Mouse (Mus musculus): Measurements from ENCODE around the gene Loxl4. TPM values are rescaled to one million over a fixed set of nuclear protein-coding genes. Genes with fewer than 3 reads are reported as not detected.

Gene Loxl4
- polyA plus RNA-seq, 1 experiment = 0.89 TPM

DNA sequence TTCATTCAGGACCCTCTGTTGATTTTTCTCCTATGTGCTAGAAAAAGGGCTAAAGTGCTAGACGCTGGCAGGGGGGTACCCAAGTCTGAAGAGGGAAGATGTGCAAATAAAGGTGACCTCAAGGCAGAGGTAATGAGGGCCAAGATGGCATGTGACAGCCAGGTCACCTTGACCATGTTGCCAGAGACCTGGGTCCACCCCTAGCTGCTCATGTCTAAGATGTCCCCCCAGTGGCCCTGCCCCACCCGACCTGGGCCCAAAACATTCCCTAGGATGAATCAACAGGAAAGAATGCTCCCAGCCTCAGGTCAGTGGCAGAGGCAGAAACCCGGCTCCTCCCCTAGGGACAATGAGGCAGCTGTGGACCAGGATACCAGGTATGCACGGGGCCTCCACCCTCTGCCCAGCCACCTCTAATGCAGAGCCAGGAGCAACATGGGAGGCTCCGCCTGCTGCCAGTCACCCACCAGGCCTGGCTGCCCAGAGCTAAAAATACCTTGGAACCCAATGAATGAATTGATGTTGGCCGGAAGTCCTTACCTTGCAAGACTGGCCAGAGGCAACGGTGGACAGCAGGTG is 1.1 kb upstream of the Loxl4 start:
- H3K4me3 ChIP-seq (ENCODE audit: control insufficient read depth, insufficient read depth, low read length) = no peak overlapping the region
- 77% methylated on average over 7 of the region's 7 CpGs for WGBS
- H3K36me3 ChIP-seq (ENCODE audit: control insufficient read depth, insufficient read depth, low read length) = no peaks in the 10 kb centered on the region
- no peak for TF ChIP-seq CTCF (IDR thresholded peaks at IDR 0.05; ENCODE audit: borderline replicate concordance, control insufficient read depth, extremely low read depth, insufficient read depth, low read length, poor library complexity)
- TF ChIP-seq POLR2A (IDR thresholded peaks at IDR 0.05; ENCODE audit: control insufficient read depth, extremely low read depth, insufficient read depth, low read length, poor library complexity) = no peak
- H3K27me3 ChIP-seq (ENCODE audit: control insufficient read depth, insufficient read depth, low read length) = peaks cover 3% of the 10 kb centered on the region; the same call in 1 of the 2 replicates
- H3K27ac ChIP-seq (ENCODE audit: control insufficient read depth, insufficient read depth, low read length) = no peak overlapping the region
- no peaks in the 10 kb centered on the region for H3K4me1 ChIP-seq (replicated peaks; ENCODE audit: control insufficient read depth, insufficient read depth, low read length)
- no peak for DNase-seq

DNA sequence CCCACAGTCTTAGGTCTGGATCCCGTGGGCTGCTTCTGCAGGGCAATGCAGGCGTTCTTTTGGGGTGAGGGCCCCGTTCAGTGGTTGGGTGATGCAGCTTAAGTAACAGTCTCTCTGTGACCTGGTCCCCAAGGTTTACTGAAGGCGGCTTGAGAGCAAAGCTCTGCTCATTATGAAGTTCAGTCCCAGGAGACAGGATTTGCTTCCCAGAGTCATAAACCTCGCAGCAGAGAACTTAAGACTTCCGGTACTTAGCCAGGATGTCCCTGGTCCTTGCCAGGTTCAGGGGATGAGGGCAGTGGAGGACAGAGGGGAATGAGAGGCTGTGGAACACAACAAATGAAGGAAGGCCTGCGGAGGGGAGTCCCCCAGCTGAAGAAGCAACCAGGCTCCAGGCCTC is 503 bp upstream of the Loxl4 start:
- H3K36me3 ChIP-seq (ENCODE audit: control insufficient read depth, insufficient read depth, low read length) = no peaks in the 10 kb centered on the region
- TF ChIP-seq CTCF (IDR thresholded peaks at IDR 0.05; ENCODE audit: borderline replicate concordance, control insufficient read depth, extremely low read depth, insufficient read depth, low read length, poor library complexity) (no peak), POLR2A (IDR thresholded peaks at IDR 0.05; ENCODE audit: control insufficient read depth, extremely low read depth, insufficient read depth, low read length, poor library complexity) (no peak)
- H3K4me3 ChIP-seq (ENCODE audit: control insufficient read depth, insufficient read depth, low read length) = no peak overlapping the region
- H3K27me3 ChIP-seq (ENCODE audit: control insufficient read depth, insufficient read depth, low read length) = peaks cover 3% of the 10 kb centered on the region; the same call in 1 of the 2 replicates
- no peak for DNase-seq
- no peak overlapping the region for H3K27ac ChIP-seq (ENCODE audit: control insufficient read depth, insufficient read depth, low read length)
- H3K4me1 ChIP-seq (replicated peaks; ENCODE audit: control insufficient read depth, insufficient read depth, low read length) = no peaks in the 10 kb centered on the region
- WGBS = 24% methylated on average over 7 of the region's 7 CpGs

DNA sequence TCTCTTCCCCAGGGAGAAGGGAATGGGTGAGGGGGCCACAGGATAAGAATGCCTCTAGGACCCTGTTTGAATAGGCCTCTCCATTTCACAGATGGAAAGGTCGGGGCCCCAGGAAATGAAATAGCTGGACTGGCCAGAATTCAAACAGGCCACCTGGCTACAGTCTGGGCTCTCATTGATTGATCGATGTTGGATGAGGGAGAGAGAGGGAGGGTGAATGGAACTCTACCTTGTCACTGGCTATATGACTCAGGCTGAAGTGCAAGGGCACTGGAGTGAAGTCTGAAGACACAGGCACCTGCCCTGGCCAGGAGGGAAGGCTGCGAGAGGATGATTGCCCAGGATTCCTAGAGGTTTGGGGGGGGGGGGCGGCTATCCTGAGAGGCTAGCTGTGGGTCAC is 867 bp downstream of the Loxl4 start:
- DNase-seq = no peak
- Histone ChIP-seq H3K4me3 (ENCODE audit: control insufficient read depth, insufficient read depth, low read length) (no peak overlapping the region), H3K27me3 (ENCODE audit: control insufficient read depth, insufficient read depth, low read length) (peaks cover 3% of the 10 kb centered on the region; the same call in 1 of the 2 replicates), H3K27ac (ENCODE audit: control insufficient read depth, insufficient read depth, low read length) (no peak overlapping the region), H3K36me3 (ENCODE audit: control insufficient read depth, insufficient read depth, low read length) (no peaks in the 10 kb centered on the region), H3K4me1 (replicated peaks; ENCODE audit: control insufficient read depth, insufficient read depth, low read length) (no peaks in the 10 kb centered on the region)
- WGBS = 74% methylated on average over 4 of the region's 4 CpGs
- no peak for TF ChIP-seq POLR2A (IDR thresholded peaks at IDR 0.05; ENCODE audit: control insufficient read depth, extremely low read depth, insufficient read depth, low read length, poor library complexity)
- TF ChIP-seq CTCF (IDR thresholded peaks at IDR 0.05; ENCODE audit: borderline replicate concordance, control insufficient read depth, extremely low read depth, insufficient read depth, low read length, poor library complexity) = no peak

DNA sequence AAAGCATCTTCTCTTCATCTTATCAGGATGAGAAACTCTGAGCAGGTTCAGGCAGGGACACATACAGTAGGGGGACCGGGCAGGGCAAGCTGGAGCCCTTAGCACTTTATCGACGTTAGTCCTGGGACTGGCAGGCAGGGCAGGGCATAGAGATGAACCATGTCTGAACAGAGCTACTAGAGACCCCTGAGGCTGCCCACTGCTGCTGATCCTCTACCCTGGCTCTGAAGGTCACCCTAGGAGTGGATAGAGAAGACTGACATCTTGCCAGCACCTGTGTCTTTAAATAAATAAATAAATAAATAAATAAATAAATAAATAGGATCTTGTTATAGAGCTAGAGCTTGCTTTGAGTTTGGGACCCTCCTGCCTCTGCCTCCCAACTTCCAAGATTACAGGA is 2.9 kb downstream of the Loxl4 start:
- no peak for TF ChIP-seq POLR2A (IDR thresholded peaks at IDR 0.05; ENCODE audit: control insufficient read depth, extremely low read depth, insufficient read depth, low read length, poor library complexity)
- TF ChIP-seq CTCF (IDR thresholded peaks at IDR 0.05; ENCODE audit: borderline replicate concordance, control insufficient read depth, extremely low read depth, insufficient read depth, low read length, poor library complexity) = no peak
- WGBS = 90% methylated on average over 3 of the region's 3 CpGs
- peaks cover 3% of the 10 kb centered on the region; the same call in 1 of the 2 replicates for H3K27me3 ChIP-seq (ENCODE audit: control insufficient read depth, insufficient read depth, low read length)

DNA sequence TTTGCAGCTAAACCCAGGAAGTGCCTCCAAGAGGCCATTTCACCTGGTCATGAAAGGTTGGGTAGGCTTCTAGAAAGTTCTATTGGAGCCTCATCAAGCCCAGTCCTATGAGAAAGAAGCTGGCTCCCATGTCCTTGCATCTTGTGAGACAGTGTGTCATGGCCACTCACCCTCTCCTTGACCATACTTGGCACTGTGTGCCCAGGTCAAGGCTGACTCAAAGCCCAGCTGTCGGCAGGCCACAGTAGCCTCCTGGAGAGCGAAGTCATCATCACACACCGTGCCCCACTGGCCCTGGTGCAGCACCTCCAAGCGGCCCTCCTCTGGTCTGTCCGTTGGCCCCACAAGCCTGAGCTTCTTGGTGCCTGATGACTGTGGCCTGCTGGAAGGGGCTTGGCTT is 4.5 kb downstream of the Loxl4 start:
- Histone ChIP-seq H3K4me3 (ENCODE audit: control insufficient read depth, insufficient read depth, low read length) (no peak overlapping the region), H3K27me3 (ENCODE audit: control insufficient read depth, insufficient read depth, low read length) (peaks cover 3% of the 10 kb centered on the region; the same call in 1 of the 2 replicates)

More for the DNA sequence above, 2.9 kb downstream of the Loxl4 start:
- Histone ChIP-seq H3K4me3 (ENCODE audit: control insufficient read depth, insufficient read depth, low read length) (no peak overlapping the region), H3K27ac (ENCODE audit: control insufficient read depth, insufficient read depth, low read length) (no peak overlapping the region), H3K36me3 (ENCODE audit: control insufficient read depth, insufficient read depth, low read length) (no peaks in the 10 kb centered on the region), H3K4me1 (replicated peaks; ENCODE audit: control insufficient read depth, insufficient read depth, low read length) (no peaks in the 10 kb centered on the region)
- no peak for DNase-seq

DNA sequence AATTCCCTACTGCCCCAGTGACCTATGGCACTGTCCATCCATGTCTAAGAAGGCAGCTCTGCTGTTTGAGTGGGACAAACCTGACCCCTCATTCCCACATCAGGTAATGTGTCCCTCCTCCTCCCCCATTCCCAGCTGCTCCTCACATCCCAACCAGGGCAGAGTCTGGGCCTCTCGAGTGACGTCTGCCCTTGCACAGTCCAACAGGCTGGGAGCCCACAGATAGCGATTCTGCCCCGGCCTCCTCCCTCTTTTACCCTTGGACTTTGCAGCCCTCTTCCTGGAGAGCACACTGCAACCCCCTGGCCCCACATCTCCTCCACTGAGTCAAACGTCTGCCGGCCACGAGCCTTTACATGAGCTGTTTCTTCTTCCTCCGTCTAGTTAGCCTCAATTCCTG is 10.0 kb downstream of the Loxl4 start:
- H3K27me3 ChIP-seq (ENCODE audit: control insufficient read depth, insufficient read depth, low read length) = no peaks in the 10 kb centered on the region
- TF ChIP-seq POLR2A (IDR thresholded peaks at IDR 0.05; ENCODE audit: control insufficient read depth, extremely low read depth, insufficient read depth, low read length, poor library complexity) = no peak
- TF ChIP-seq CTCF (IDR thresholded peaks at IDR 0.05; ENCODE audit: borderline replicate concordance, control insufficient read depth, extremely low read depth, insufficient read depth, low read length, poor library complexity) = no peak
- H3K4me3 ChIP-seq (ENCODE audit: control insufficient read depth, insufficient read depth, low read length) = no peak overlapping the region
- H3K27ac ChIP-seq (ENCODE audit: control insufficient read depth, insufficient read depth, low read length) = no peak overlapping the region
- no peaks in the 10 kb centered on the region; the same call in 1 of the 2 replicates for H3K4me1 ChIP-seq (replicated peaks; ENCODE audit: control insufficient read depth, insufficient read depth, low read length)
- WGBS = 84% methylated on average over 8 of the region's 8 CpGs
- H3K36me3 ChIP-seq (ENCODE audit: control insufficient read depth, insufficient read depth, low read length) = no peaks in the 10 kb centered on the region
- no peak for DNase-seq

More for the DNA sequence above, 4.5 kb downstream of the Loxl4 start:
- TF ChIP-seq POLR2A (IDR thresholded peaks at IDR 0.05; ENCODE audit: control insufficient read depth, extremely low read depth, insufficient read depth, low read length, poor library complexity) (no peak), CTCF (IDR thresholded peaks at IDR 0.05; ENCODE audit: borderline replicate concordance, control insufficient read depth, extremely low read depth, insufficient read depth, low read length, poor library complexity) (no peak)
- DNase-seq = no peak
- Histone ChIP-seq H3K36me3 (ENCODE audit: control insufficient read depth, insufficient read depth, low read length) (no peaks in the 10 kb centered on the region), H3K27ac (ENCODE audit: control insufficient read depth, insufficient read depth, low read length) (no peak overlapping the region), H3K4me1 (replicated peaks; ENCODE audit: control insufficient read depth, insufficient read depth, low read length) (no peaks in the 10 kb centered on the region; the same call in 1 of the 2 replicates)
- WGBS = 95% methylated on average over 5 of the region's 5 CpGs
